Mouse (Mus musculus) intestine, embryonic 16.5 days (tissue): ENCODE measurements around the gene Zfp346. TPM values are rescaled to one million over a fixed set of nuclear protein-coding genes. Genes with fewer than 3 reads are reported as not detected.
A peak's percentile ranks its signal among the peaks of the same experiment; 100 is the strongest.

Experiments used
- ATAC-seq: fragments of 200-750 bp; cut with Nextera tagmentation; 2 replicates; pipeline ENCODE4 v1.8.0; 2017; ENCODE audit warnings: moderate TSS enrichment, moderate library complexity
- H3K27ac ChIP-seq: fragments of 300-500 bp; sonication (generic); 2 replicates; pipeline ENCODE4 v1.5.1; 2014; ENCODE audit warnings: mild to moderate bottlenecking, low read length
- H3K27me3 ChIP-seq: fragments of 300-500 bp; sonication (generic); replicated peaks from 2 replicates; pipeline ENCODE4 v1.6.1; 2014; ENCODE audit warnings: low read length, control low read depth, mixed read lengths; ENCODE audit not compliant: control insufficient read depth, insufficient read depth
- H3K36me3 ChIP-seq: fragments of 300-500 bp; sonication (generic); 2 replicates; pipeline ENCODE4 v1.6.1; 2014; ENCODE audit warnings: low read length, control low read depth; ENCODE audit not compliant: control insufficient read depth, insufficient read depth
- H3K4me1 ChIP-seq: fragments of 300-500 bp; sonication (generic); 2 replicates; pipeline ENCODE4 v1.6.1; 2014; ENCODE audit warnings: low read length, control low read depth, mixed read lengths; ENCODE audit not compliant: control insufficient read depth, insufficient read depth
- H3K4me2 ChIP-seq: fragments of 300-500 bp; sonication (generic); 2 replicates; pipeline ENCODE4 v1.6.1; 2014; ENCODE audit warnings: low read depth, low read length, control low read depth
- H3K4me3 ChIP-seq: fragments of 300-500 bp; sonication (generic); 2 replicates; pipeline ENCODE4 v1.5.1; 2014; ENCODE audit warnings: mild to moderate bottlenecking, low read length
- H3K9ac ChIP-seq: fragments of 300-500 bp; sonication (generic); 2 replicates; pipeline ENCODE4 v1.6.1; 2014; ENCODE audit warnings: low read depth, low read length
- H3K9me3 ChIP-seq: fragments of 300-500 bp; sonication (generic); 2 replicates; pipeline ENCODE4 v1.6.1; 2016; ENCODE audit warnings: low read length, control low read depth; ENCODE audit not compliant: control insufficient read depth
- WGBS: fragments of 180-500 bp; shearing (Covaris S2); extraction: QIAGEN DNeasy Blood & Tissue Kit; methylation state at CpG from one replicate; pipeline ENCODE4 v1.1.7; 2014; 5-methylcytosine and 5-hydroxymethylcytosine counted together
- polyA plus RNA-seq: library from polyadenylated mRNA; unstranded; fragments of >200 nt; fragmentation: Nextera tagmentation; extraction: Ambion mirVana; gene quantifications from 2 replicates; pipeline ENCODE4 v1.2.1, GENCODE M21; 2015

The Zfp346 gene
- polyA plus RNA-seq, 1 experiment from 2014 or later = 12.5 TPM

DNA sequence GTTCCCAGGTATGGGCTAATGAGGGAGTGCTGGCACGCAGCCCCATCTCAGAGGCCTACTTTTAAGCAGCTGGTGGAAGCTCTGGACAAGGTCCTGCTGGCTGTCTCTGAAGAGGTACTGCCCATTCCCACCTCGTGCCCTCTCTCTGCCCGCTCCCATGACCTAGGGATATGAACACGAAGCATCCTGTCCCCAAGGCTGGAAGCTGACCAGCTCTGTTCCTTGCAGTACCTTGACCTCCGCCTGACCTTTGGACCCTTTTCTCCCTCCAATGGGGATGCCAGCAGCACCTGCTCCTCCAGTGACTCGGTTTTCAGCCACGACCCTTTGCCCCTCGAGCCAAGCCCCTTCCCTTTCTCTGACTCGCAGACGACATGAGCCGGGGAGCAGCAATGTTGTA, 62.7 kb downstream of the Zfp346 start:
- Histone ChIP-seq H3K27ac (no peak overlapping the region), H3K4me3 (no peak overlapping the region), H3K4me1 (peaks cover 14% of the 10 kb centered on the region), H3K9me3 (no peaks in the 10 kb centered on the region), H3K36me3 (no peaks in the 10 kb centered on the region), H3K9ac (no peak overlapping the region), H3K27me3 (no peaks in the 10 kb centered on the region), H3K4me2 (no peak overlapping the region)
- WGBS = 82% methylated on average over 11 of the region's 11 CpGs
- no peak for ATAC-seq

DNA sequence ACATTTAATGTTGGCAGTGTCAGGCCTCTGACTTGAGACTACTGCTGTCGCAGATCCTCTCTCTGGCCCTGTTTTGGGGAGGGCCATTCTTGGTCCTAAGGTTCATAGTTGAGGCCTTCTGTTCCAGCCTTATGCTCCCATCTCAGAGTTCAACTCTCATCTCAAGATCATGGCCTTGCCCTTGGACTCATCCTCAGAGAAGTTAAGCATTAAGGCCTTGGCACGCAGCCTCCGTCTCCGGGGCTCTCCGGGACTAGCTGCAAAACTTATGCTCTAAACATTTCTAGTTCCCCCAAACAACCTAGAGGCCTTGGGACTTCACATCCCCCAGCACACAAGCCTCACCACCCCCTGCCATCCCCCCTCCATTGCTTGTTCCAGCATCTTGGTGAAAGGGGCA, 63.1 kb downstream of the Zfp346 start:
- no peak overlapping the region for H3K9ac ChIP-seq
- H3K4me1 ChIP-seq = peaks cover 14% of the 10 kb centered on the region
- H3K27me3 ChIP-seq = no peaks in the 10 kb centered on the region
- H3K27ac ChIP-seq = 0 out of 2 replicates have a peak overlapping the region, but pooled peaks have one; percentile 6
- 83% methylated on average over 5 of the region's 5 CpGs for WGBS
- no peak overlapping the region for H3K4me2 ChIP-seq
- H3K36me3 ChIP-seq = no peaks in the 10 kb centered on the region
- no peak overlapping the region for H3K4me3 ChIP-seq
- no peak for ATAC-seq
- no peaks in the 10 kb centered on the region for H3K9me3 ChIP-seq

DNA sequence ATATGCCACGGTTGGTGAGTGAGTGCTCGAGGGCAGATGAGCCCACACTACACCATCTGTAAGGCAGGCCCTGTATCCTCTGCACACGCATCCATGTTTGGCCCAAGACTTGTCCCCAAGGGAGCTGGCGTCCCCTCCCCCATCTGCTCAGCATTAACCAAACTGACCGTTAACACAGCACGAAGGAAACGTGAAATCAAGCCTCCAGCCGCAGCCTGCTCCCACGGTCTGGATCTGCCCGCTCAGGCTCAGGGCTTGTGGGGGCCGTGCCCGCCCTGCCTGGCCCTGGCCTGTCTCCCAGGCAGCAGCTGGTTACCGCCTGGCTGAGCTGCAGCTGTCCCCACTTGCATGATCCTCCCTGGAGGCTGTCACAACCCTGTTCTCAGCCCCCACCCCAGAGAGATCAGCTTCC, 63.9 kb downstream of the Zfp346 start:
- peak; percentile 63 for ATAC-seq
- Histone ChIP-seq H3K36me3 (no peaks in the 10 kb centered on the region), H3K27ac (0 out of 2 replicates have a peak overlapping the region, but pooled peaks have one; percentile 14), H3K4me3 (no peak overlapping the region), H3K9ac (peak overlapping the region; percentile 39; the same call in 1 of the 2 replicates), H3K9me3 (no peaks in the 10 kb centered on the region), H3K4me1 (peaks cover 14% of the 10 kb centered on the region), H3K27me3 (no peaks in the 10 kb centered on the region), H3K4me2 (no peak overlapping the region)
- WGBS = 56% methylated on average over 13 of the region's 13 CpGs

DNA sequence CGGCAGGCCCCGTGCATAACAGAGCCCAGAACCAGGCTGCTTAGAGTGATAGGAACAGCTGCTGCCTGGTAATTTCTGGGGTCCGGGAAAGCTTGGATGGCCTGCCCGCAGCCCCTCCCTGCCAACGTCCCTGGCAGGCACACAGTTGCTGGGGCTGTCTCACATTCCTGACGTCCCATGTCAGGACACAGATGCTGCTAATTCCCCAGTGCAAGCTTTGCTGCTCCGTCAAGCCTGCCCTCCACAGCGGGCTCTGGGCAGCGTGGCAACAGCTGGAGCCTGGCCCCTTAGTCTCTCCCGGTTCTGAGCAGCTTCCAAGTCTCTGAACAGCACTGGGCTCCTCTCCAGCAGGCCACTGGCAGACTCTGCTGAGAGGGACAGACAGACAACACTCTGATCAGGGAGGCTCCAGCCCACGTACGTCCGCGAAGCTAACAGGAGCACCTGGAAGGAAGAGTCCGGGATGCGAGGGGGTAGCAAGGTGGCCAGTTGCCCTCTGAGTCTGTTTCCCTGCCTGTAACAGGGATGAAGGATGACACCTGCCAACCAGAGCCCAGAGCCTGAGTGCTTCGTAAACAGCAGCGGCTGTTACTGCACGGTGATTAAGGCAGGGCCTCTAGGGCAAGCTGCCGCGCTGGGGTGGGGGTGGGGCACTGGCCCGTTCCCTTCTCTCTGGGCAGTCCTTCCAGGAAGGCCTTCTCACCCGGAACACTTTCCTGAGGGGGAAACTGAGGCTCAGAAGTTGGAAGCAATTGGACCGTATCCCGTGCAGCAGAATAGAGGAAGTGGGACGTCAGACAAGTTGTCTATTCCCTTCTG, 66.6 kb downstream of the Zfp346 start:
- H3K4me2 ChIP-seq = peak overlapping the region; percentile 37
- H3K4me3 ChIP-seq = peak overlapping the region; percentile 1; the same call in 1 of the 2 replicates
- 10% methylated on average over 26 of the region's 26 CpGs for WGBS
- H3K9ac ChIP-seq = 0 out of 2 replicates have a peak overlapping the region, but pooled peaks have one; percentile 17
- H3K9me3 ChIP-seq = no peaks in the 10 kb centered on the region
- H3K27ac ChIP-seq = peak overlapping the region; percentile 29
- H3K36me3 ChIP-seq = no peaks in the 10 kb centered on the region
- H3K4me1 ChIP-seq = peaks cover 14% of the 10 kb centered on the region
- H3K27me3 ChIP-seq = no peaks in the 10 kb centered on the region
- ATAC-seq = peak; percentile 74

DNA sequence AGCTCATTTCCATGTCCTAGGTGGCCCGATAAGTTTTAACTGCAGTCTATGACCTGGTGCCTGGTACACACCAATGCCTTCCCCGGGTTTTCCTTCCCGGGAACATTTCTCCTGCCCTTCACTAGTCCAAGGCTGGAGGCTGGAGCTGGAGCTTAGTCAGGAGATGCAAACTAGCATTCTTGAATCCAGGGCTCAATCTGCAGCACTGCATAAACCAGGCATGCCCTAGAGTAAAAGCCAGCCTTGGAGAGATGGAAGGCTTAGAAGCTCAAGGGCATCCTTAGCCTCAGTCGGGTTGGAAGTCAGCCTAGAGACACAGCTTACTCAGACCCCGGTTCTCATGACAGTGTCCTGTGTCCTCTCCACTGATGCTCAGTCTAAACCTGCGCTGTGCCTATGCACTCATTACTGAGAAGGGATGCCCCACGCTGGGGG, 67.2 kb downstream of the Zfp346 start:
- Histone ChIP-seq H3K27me3 (no peaks in the 10 kb centered on the region), H3K36me3 (no peaks in the 10 kb centered on the region), H3K4me1 (peaks cover 14% of the 10 kb centered on the region), H3K4me3 (peak overlapping the region; percentile 1; the same call in 1 of the 2 replicates), H3K9me3 (no peaks in the 10 kb centered on the region), H3K4me2 (peak overlapping the region; percentile 37), H3K9ac (no peak overlapping the region), H3K27ac (no peak overlapping the region)
- ATAC-seq = no peak
- 48% methylated on average over 7 of the region's 7 CpGs for WGBS

DNA sequence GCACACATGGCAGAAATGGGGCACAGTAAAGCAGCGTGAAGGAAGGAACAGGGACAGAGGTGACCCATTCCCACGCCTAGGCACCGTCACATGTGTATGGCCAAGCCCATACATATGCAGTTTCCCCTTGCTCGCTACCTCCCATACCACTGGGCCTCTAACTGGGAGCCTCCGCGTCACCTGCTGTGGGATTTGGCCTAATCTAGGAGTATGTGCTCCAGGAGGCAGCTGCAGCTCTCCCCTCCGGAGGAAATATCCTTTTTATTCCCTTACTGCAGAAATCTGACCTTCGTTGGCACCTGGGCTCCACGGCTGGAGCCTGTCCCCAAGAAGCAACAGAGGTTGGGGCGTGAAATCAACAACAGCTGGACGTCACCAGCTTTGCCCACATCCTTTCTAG, 69.2 kb downstream of the Zfp346 start:
- Histone ChIP-seq H3K4me3 (no peak overlapping the region), H3K27ac (no peak overlapping the region), H3K4me2 (no peak overlapping the region), H3K9ac (no peak overlapping the region), H3K9me3 (no peaks in the 10 kb centered on the region), H3K4me1 (peaks cover 14% of the 10 kb centered on the region), H3K27me3 (no peaks in the 10 kb centered on the region), H3K36me3 (no peaks in the 10 kb centered on the region)
- ATAC-seq = no peak
- WGBS = 84% methylated on average over 11 of the region's 11 CpGs

DNA sequence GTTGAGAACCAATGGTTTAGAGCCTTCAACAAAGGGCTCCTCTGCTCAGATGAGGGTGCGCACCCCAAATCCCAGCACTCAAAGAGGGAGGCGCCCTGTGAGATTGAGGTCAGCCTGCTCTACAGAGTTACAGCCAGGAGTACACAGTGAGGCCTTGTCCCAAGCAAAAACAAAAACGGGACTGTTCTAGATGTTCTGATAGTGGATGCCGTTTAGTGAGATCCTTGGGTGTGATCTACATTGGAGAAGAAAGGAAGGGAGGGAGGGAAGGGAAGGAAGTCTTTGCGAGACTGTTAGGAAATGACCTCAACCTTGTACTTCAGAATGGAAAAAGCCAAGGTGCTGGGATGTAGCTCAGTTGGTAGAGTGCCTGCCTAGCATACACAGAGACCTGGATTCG, 71.2 kb downstream of the Zfp346 start:
- no peaks in the 10 kb centered on the region for H3K27me3 ChIP-seq
- peaks cover 13% of the 10 kb centered on the region for H3K4me1 ChIP-seq
- no peak overlapping the region for H3K4me2 ChIP-seq
- H3K36me3 ChIP-seq = no peaks in the 10 kb centered on the region
- H3K9me3 ChIP-seq = no peaks in the 10 kb centered on the region; the same call in 1 of the 2 replicates
- H3K9ac ChIP-seq = no peak overlapping the region
- 81% methylated on average over 6 of the region's 6 CpGs for WGBS
- H3K4me3 ChIP-seq = no peak overlapping the region
- ATAC-seq = no peak
- H3K27ac ChIP-seq = no peak overlapping the region

DNA sequence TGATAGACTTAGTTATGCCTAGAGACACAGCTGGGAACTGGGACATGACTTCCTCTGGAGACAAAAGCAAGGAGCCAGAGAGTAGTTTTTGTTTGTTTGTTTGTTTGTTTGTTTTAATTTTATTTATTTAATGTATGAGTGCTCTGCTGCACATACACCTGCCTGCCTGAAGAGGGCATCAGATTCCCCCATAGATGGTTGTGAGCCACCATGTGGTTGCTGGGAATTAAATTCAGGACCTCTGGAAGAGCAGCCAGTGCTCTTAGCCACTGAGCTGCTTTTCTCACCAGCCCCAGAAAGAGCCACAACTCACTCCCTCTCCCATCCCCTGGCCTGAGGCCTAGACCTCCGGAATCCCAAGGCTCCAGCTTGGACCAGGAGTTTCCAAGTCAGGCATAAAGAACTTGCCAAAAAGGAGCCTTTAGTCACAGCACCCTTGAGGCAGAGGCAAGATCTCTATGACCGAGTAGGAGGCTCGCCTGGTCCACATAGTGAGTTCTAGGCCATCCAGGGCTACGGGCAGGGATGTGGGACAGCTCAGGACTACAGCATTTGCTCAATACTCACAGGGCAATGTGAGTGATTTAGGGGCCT, 72.9 kb downstream of the Zfp346 start:
- WGBS = 65% methylated on average over 4 of the region's 4 CpGs
- Histone ChIP-seq H3K27me3 (no peaks in the 10 kb centered on the region), H3K4me2 (no peak overlapping the region), H3K27ac (no peak overlapping the region), H3K9ac (no peak overlapping the region), H3K4me3 (no peak overlapping the region), H3K4me1 (peaks cover 3% of the 10 kb centered on the region; the same call in 1 of the 2 replicates), H3K9me3 (no peaks in the 10 kb centered on the region; the same call in 1 of the 2 replicates), H3K36me3 (no peaks in the 10 kb centered on the region)
- no peak for ATAC-seq

DNA sequence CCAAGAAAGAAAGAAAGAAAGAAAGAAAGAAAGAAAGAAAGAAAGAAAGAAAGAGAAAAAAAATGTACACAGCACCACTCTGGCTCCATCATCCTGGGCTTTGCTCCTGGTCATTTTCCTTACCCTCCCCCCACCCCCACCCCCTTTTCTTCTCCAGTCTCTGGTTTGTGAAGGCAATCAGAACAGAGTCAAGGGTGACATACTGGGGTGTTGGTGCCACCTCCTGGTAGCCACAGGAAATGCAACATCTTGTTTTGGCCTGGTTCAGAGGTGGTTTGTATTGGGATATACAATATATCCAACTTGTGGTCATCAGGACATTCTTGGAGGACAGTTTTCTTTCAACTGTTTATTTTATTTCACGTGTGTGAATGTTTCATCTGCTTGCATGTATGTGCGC, 73.4 kb downstream of the Zfp346 start:
- no peak for ATAC-seq
- peaks cover 3% of the 10 kb centered on the region; the same call in 1 of the 2 replicates for H3K4me1 ChIP-seq
- no peak overlapping the region for H3K4me2 ChIP-seq
- no peaks in the 10 kb centered on the region for H3K27me3 ChIP-seq
- no peak overlapping the region for H3K4me3 ChIP-seq
- no peak overlapping the region for H3K27ac ChIP-seq
- H3K9ac ChIP-seq = no peak overlapping the region
- H3K36me3 ChIP-seq = no peaks in the 10 kb centered on the region
- no peaks in the 10 kb centered on the region; the same call in 1 of the 2 replicates for H3K9me3 ChIP-seq
- 30% methylated on average over 2 of the region's 2 CpGs for WGBS
